In the genomic region with DNA sequence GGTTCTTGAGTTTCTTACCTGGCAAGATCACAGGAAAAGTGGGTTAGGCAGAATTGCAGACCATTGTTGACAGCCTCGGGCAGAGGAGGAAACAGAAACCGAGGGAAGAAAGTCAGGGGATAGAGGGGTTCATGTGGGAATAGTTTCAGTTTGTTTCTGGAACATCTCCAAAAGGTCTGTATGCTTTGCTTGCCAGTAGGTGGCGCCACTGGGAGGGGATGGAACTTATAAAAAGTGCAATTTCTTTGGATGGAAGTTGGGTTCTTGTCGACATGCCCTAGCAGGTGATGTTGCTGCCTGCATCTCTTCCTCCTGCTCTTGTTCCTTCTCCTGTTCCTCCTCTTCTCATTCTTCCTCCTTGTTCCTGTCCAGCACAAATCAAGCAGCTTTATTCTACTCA, we compare ENCODE assay signal across 11 mouse cellular contexts.
A peak's percentile ranks its signal among the peaks of the same experiment; 100 is the strongest.
DNase-seq lines count a peak whose midpoint lies in the region; ATAC-seq and TF ChIP-seq lines count a peak whose summit lies in the region.
"Had no signal": no experiment of that assay in that cellular context is flagged by ENCODE, and none has a peak within 500 bp of the region (broad histone marks: within the 10 kb centered on the region; RNA-seq: fewer than 3 reads in every experiment).

No protein-coding gene starts in this region.

- H3K27me3 ChIP-seq in heart, adult 2 months (ENCODE audit: control insufficient read depth, insufficient read depth, low read length), result no peaks in the 10 kb centered on the region
- H3K27me3 ChIP-seq: limb, embryonic 12.5 days; midbrain, embryonic 15.5 days had no signal

- no peak overlapping the region for H3K9ac ChIP-seq in heart, adult 2 months (ENCODE audit: low read depth, low read length)
- H3K9ac ChIP-seq: limb, embryonic 12.5 days; midbrain, embryonic 15.5 days had no signal

- TF ChIP-seq CTCF in heart, adult 2 months (IDR thresholded peaks at IDR 0.05), result peak; percentile 61

- no peak overlapping the region for H3K27ac ChIP-seq in heart, adult 2 months
- H3K27ac ChIP-seq: limb, embryonic 12.5 days; midbrain, embryonic 15.5 days had no signal

- WGBS in heart, adult 2 months, result 34% methylated on average over 4 of the region's 4 CpGs

- no peaks in the 10 kb centered on the region for H3K36me3 ChIP-seq in heart, adult 2 months (ENCODE audit: control insufficient read depth, insufficient read depth, low read length)
- H3K36me3 ChIP-seq: G1E; limb, embryonic 12.5 days; midbrain, embryonic 15.5 days had no signal

- DNase-seq in heart, adult 2 months, result no peak
- no peak for DNase-seq in heart, adult 9 months (ENCODE audit: low spot score in 2 of 2)
- DNase-seq in right cerebral cortex, postnatal 4 days, result peak; percentile 30
- DNase-seq in right cerebral cortex, postnatal 10 days (ENCODE audit: low spot score in 2 of 2), result no peak
- DNase-seq in lung, postnatal 25 days (ENCODE audit: low spot score), result peak; percentile 10
- DNase-seq in urinary bladder, adult 18-20 months (ENCODE audit: low spot score in 2 of 2), result no peak
- no peak for DNase-seq in cerebellum, adult 9-11 months

- ATAC-seq in common myeloid progenitor, adult 5-6 weeks (replicated peaks; ENCODE audit: low read depth, poor library complexity, severe bottlenecking), result 0 out of 2 replicates have a peak, but pooled peaks have one; percentile 22
- ATAC-seq: midbrain, embryonic 15.5 days had no signal

- TF ChIP-seq POLR2A in heart, adult 2 months (IDR thresholded peaks at IDR 0.05; ENCODE audit: insufficient read depth, low read depth, low read length), result no peak

- intact Hi-C loops in heart, adult 2 months (cut with DNase I), result no loop called here

- H3K4me3 ChIP-seq in heart, adult 2 months, result no peak overlapping the region
- H3K4me3 ChIP-seq: limb, embryonic 12.5 days; midbrain, embryonic 15.5 days had no signal

- TF ChIP-seq EP300 in heart, adult 2 months (IDR thresholded peaks at IDR 0.05; ENCODE audit: insufficient read depth, low read depth, low read length), result no peak

- no peaks in the 10 kb centered on the region for H3K4me1 ChIP-seq in heart, adult 2 months (ENCODE audit: control insufficient read depth, insufficient read depth, low read length)

- no peaks in the 10 kb centered on the region for H3K79me2 ChIP-seq in heart, adult 2 months (replicated peaks; ENCODE audit: control insufficient read depth, insufficient read depth, low read length)

Comparison
In these comparisons a context has a peak if more than half of its experiments do, and no peak if none do; other contexts are left out.
1. DNase-seq: peak in right cerebral cortex, postnatal 4 days (single experiment) and lung, postnatal 25 days (single experiment); none in heart, adult 2 months (0 of 2), heart, adult 9 months (0 of 2), right cerebral cortex, postnatal 10 days (0 of 2), urinary bladder, adult 18-20 months (0 of 2) and cerebellum, adult 9-11 months (single experiment).